Mouse (Mus musculus): ENCODE measurements at regions not wholly inside any gene's neighbourhood (a gene's known extent, or its start where the extent isn't known, plus 50 kb on each side); places are given as distances from the start of the nearest gene placed in this dataset.

- DNase-seq, result no peak
These were observed 190.6 kb upstream of the Tapt1 start for GRCm38 (mm10) chr5:44416844-44417589.

- peak; percentile 87 for DNase-seq
These were observed 188.0 kb upstream of the Tapt1 start for GRCm38 (mm10) chr5:44414441-44414840.

GRCm38 (mm10) chr5:44403300-44403699 is 176.9 kb upstream of the Tapt1 start:
- no peak for DNase-seq

GRCm38 (mm10) chr5:44400573-44401332 is 174.3 kb upstream of the Tapt1 start:
- DNase-seq, result no peak

GRCm38 (mm10) chr5:44387237-44387810 is 160.9 kb upstream of the Tapt1 start:
- DNase-seq, result no peak

- peak; percentile 6 for DNase-seq
These were observed 159.8 kb upstream of the Tapt1 start for GRCm38 (mm10) chr5:44386176-44386575.

- DNase-seq, result no peak
These were observed 156.6 kb upstream of the Tapt1 start for GRCm38 (mm10) chr5:44383049-44383448.

GRCm38 (mm10) chr5:44370006-44370405 is 143.6 kb upstream of the Tapt1 start:
- no peak for DNase-seq

- DNase-seq, result no peak
These were observed 125.9 kb upstream of the Tapt1 start for GRCm38 (mm10) chr5:44352324-44352723.

- no peak for DNase-seq
These were observed 115.1 kb upstream of the Tapt1 start for GRCm38 (mm10) chr5:44341457-44342014.

- no peak for DNase-seq
These were observed 112.2 kb upstream of the Tapt1 start for GRCm38 (mm10) chr5:44338662-44339061.

GRCm38 (mm10) chr5:44335756-44336155 is 109.3 kb upstream of the Tapt1 start:
- no peak for DNase-seq

GRCm38 (mm10) chr5:44319626-44320025 is 93.2 kb upstream of the Tapt1 start:
- no peak for DNase-seq

- DNase-seq, result no peak
These were observed 80.5 kb upstream of the Tapt1 start for GRCm38 (mm10) chr5:44306769-44307557.

- DNase-seq, result peak; percentile 68
These were observed 77.7 kb upstream of the Tapt1 start for GRCm38 (mm10) chr5:44303886-44304855.

- DNase-seq, result peak; percentile 77
These were observed 58.0 kb upstream of the Tapt1 start for GRCm38 (mm10) chr5:44284384-44284783.

Measured in gastrocnemius, postnatal 10 days (tissue).